Mouse (Mus musculus) kidney, postnatal 25 days (tissue): ENCODE measurements at regions not wholly inside any gene's neighbourhood (a gene's known extent, or its start where the extent isn't known, plus 50 kb on each side); places are given as distances from the start of the nearest gene placed in this dataset.

Experiments
- DNase-seq, 2 experiments: peaks; one replicate each; pipeline ENCODE4 v3.0.0; 2021; ENCODE audit warnings: mixed read lengths in 2 of 2

DNA sequence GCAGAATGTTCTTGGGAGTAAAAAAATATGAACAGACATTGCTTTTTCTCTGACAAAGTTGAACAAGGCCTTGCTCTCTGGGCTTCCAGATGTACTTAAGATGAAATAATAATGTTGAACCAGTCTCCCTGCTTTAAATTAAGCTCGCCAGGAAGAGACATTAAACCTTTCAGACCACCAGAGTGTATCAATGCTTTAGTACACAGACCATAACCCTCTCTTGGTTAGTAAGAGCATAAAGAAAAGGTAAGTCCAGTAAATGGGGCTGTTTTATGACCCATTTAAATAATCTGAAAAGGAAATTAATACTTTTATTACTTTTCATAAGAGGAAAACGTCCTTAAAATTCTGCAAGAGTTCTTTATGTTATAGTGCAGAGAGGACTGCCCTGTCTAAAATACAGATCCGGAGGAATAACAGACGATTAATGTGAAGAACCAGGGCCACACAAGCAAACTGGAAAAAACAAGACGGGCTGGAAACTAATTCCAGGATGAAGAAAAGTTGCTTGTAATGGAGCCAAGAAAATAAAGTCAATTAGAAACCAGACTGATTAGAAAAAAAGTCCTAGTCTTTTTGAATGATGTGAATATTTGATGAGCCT, 74.4 kb downstream of the Mettl11b start:
- no peak for DNase-seq

DNA sequence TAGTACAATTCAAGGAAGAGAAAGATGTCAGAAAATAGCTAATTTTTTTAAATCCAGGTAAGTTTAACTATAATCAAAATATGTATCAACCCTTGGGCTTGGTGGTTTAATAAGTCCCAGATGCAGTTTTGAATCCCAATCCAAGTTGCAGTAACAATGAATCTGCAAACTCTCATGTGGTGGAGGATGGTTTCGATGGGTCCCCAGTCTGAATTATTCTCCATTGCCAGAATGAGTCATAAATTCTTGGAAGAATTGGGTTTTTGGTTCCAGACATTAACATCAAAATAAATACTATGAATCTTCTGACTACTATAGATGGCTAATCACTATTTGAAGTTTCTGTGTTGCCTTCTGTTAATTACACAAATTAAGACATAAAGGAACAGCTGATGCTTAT, 82.9 kb downstream of the Mettl11b start:
- no peak for DNase-seq

DNA sequence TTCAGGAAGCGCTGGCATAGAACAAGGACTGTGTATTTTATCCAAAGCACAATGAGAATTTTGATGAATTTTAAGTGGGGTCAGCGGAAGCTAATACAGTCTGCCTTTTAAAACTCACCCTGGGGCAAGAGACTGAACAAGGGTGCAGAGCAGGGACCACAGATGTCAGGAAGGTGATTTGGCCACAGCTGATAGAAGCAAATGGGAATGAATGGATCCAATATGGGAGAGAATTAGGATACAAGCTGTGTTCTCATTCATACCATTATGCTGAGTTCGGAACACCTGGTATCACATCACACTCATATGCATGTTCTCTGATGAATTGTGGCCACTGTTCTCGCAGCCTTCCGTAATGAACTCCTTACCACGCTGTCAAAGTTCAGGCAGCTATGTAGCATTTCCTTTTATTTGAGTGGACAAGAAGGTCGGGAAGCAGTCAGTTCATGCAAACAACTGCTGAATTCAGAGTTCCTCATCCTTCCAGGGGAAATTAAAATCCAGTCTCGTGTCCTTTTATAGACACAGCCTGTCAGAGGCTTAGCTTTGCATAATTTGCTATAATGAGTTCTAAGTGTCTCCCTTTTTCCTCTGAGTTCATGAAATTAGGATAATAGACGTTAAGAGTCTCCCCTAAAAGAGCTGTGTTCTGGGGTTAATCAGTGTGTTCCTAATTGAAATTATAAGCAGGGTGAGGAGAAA, 84.4 kb downstream of the Mettl11b start:
- DNase-seq, result no peak

DNA sequence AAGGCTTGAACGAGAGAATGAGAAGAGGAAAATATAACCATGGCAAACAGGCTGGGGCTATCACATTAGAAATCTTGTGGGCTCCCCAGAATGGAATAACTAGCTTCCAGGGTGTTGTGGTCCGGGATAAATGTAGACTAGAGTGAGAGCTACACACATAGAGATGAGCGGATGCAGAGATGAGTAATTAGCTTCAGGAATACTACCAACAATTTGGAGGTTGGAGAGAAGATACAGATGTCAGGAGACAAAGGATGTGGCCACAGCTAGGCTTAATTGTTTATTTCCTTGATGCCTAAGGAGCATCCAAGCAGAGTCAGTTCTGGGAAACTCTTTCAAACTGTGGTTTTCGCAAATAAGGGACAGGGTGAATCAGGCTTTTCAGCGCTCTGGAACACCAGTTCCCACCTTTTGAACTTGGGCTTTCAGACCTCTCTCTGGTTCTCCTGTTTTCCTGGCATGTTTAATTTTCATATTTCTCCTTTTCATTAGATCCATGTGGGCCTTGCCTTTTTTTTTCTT, 94.7 kb downstream of the Mettl11b start:
- no peak for DNase-seq

DNA sequence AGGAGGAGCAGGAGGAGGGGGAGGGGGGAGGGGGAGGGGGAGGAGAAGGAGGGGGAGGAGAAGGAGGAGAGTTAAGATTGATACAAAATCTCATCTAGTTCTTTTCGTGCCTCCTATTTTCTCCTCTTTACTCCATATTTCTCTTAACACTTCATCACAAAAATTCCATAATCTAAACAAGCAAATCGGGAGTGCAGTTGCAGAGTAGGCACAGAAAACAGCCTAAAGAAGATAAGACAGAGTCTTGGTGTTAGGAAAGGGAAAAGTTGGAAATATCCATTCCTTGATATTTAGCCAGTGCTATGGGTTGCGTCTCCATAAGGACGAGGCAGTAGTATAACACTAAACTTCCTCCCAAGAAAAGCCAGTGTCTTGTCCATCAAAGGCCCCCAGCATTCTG, 100.1 kb downstream of the Mettl11b start:
- no peak for DNase-seq

DNA sequence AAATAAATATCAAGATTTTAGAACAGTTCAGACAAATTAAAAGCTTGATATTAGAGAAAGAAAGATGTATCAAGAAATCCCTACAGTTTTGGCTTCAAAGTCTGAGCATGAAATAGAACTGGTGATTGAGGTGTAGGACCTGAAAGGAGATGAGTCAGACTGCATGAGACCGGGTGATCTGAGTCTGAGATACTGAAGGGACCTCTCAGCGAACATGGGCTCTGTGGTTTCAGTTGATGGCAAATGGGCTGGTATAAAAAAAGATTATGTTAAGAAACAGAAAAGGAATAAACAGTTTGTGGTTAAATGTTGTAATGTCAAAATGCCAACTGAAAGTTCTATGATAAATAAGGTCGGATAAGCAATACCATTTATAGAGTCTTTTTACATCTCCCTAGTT, 103.7 kb downstream of the Mettl11b start:
- DNase-seq, result no peak

DNA sequence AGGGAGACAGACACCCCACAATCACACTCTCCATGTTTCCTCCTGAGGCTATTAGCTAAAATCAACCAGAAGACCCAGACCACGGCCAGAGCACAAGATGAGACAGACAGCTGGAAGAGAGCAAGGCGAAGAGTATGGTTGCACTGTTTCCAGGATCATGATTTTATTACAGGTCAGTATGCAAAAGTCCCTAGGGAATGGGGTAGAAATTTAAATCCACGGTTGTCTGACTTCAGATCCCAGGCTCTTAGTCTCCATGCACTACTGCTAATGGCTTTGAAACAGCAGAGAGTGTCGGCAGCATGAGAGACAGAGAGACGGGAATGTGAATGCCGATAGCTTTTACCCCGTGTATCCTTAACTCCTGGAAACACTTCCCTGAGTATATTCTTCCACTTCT, 105.2 kb downstream of the Mettl11b start:
- no peak for DNase-seq

DNA sequence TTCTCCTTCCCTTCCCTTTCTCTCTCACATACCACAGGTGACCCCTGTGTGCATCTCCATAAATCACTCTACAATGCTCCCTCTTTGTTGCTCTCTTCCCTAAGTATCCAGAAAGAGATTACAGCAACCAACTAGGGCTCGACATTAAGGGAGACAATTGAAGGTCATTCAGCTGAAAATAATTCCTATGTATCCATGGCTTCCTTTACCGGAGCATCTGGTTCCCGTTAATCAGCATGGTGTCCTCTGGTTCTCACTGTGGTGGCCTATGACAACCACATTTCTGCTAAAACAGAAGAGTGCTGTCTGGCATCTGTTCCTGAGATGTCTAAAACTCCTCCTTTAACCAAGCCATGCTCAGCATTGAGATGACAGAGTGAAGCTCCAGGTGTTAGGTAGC, 106.9 kb downstream of the Mettl11b start:
- no peak for DNase-seq

DNA sequence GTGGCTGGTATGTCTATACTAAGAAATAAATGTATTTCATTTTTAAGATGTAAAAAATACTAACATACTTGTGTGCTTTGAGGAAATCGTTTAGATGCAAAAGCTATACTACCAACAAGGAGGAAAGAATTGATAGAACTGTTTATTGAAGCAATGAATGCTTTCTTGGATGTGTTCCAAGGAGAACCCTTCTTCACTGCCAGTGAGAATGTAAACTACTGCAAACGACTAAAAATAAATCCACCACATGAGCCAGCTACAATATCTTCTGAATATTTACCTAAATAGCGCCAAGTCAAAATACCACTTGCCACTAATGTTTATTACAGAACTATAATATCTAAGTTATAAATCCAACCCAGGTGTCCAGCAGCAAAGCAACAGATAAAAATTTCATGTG, 108.4 kb downstream of the Mettl11b start:
- no peak for DNase-seq

DNA sequence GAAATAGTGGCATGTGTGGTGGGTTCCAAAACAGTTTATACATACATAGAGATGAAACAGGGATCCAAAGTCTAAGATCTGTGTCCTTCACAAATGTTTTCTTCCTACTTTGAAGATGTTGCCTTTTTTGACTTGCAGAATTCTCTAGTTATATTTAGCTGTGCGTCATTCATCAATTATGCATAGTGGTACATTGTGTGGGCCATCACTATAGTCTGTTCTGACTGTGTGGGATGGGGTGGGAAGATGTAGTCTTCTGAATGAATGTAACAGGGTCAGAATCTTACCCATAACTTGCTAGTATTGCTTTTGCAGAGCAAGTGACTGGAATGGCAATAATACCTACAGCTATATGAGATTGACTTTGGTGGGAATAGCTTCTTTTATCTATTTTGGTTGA, 116.6 kb downstream of the Mettl11b start:
- DNase-seq, result no peak

DNA sequence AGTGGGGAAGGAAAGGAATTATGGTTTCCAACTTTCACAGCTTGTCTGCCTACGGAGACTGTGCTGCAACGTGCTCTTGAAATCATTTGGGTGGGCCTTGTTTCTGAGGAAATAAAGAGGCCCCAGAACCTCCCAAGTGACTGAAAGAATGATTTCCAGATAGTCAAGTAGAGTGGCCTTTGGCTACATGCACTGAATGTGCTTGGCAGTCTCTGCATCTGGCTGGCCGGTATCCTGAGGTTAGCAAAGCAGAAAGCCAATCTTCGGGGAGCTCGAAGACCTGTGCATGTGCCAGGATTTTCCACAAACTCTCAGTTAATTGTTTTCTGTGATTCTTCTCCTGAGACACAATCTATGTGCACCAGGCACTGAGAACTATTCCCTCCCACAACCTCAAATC, 117.3 kb downstream of the Mettl11b start:
- DNase-seq, result no peak

DNA sequence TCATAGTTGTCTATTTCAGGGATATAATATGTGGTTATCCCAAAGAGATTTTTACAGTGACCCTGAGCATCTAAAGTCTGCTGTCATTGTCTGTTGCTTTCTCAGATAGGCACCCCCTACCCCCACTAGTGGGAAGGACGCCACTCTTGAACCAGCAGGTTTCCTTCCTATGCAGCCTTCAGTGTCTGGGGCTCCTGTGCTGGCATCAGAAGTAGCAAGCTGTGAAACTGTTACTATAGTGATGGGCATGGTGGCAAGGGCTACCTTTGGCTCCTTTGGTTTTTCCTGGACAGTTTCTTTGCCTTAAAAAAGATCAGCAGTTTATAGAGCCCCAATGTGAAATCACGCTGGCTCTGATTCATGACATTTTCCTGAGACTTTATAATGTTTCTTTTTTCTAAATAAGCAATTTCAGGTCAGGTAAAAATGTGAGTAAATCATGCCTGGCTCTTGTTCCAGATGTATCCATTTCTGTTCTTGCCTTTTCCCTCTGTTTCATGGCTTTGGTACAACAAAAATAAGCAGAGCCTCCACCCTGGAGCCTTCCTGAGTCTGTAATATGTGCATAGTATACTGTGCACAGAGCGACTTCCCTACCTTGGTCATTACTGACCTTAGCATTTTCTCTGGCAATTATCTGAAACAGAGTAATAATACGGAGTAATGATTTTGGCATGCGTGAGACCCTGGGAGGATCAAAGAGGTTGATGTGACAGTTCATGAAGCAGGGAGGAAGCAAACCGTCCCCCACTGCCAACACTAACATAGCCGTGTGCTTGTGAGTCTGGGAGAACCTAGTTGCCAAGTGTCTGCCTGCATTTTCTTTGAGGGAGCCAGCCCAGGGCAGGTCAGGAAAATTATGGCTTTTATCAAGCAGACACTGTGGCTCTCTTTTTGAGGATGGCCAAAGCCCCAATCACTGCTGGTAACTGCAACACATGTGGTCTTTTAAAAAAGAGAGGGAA, 124.8 kb downstream of the Mettl11b start:
- no peak for DNase-seq

DNA sequence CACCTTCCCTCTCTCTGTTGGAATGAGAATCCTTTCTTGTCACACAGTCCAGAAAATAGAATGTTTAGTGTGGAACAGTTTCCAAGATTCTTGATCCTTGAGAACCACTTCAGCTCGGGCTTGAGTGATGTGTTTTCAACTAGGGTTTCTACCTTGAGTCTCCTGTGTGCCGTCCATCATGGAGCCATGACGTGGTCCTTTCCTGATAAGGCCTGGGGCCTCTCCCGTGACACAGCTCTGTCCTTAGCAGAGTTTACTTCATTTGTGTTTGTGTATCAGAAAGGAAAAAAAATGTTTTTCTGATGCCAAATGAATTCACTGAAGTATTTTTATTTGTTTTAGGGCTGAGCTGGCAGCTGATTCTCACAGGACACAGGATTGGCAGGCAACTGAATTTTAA, 148.6 kb downstream of the Mettl11b start:
- no peak for DNase-seq

DNA sequence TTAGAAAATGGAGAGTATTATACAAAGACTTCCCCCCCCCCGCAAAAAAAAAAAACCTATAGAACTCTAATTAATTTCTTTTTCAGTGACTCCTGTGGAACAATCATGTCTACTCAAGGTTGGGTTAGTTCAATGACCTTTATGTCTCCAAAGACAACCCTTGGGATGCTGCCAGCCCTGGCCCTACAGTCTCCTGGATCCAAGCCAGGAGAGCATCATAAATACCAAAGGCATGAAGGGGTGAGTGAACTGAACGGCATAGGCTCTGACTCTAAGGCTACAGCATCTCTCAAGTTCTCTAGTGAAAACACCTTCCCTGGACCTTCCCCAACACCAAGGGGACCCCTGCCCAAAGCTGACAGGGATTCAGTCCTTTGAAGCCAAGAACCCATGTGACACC, 149.4 kb downstream of the Mettl11b start:
- DNase-seq, result peak in 1 of 2 experiments; percentile 20

DNA sequence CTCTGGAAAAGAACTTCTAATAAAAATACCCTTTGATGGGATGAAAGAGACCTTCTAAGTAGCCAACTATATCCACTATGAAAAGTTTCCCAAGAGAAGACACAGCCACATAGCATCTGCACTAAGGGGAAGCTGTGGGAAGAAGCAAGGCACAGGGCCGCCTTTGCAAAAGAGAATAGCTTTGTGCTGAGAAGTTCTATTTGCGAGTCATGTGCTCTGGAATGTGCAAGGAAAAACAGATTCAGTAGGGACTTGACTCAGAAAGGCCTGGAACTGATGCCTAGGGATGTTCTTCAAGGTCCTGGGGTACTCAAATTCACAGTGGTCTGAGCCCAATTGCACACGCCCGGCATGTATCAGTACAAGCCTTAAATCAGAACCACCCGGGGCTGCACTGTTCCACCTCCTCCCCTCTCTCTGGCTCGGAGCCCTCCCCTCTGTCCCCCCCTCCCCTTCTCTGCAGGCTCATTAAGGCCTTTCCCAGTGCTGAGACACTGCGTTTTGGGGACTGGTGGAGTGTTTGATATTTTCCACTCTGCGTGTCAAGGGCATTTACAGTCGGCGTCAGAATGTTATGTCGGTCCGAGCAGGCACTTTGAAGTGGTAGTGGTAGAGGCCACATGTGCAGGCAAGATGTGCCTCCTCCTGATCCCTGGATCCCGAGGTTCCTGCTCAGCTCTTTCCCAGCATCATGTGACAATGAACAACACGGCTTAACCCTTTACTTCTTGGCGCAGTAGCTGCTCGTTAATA, 150.4 kb downstream of the Mettl11b start:
- no peak for DNase-seq

DNA sequence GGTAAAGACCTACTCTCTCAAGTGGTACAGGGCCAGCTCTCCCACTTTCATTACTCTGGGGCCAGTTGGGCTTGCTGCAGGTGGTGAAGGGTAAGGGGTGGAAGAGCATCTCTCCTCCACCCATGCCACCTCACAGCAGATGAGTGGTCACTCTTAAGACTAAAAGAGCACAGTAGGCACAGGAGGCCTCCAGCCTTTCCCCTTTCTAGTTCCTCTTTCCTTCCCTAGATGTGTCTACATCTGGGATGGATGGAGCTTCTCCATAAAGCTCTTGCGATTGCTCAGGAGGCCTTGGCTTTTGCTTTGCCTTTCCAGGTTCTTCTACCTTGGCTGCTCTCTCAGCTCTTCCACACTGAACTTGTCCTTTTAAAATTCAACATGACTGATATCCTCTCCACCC, 151.5 kb downstream of the Mettl11b start:
- DNase-seq, result no peak

DNA sequence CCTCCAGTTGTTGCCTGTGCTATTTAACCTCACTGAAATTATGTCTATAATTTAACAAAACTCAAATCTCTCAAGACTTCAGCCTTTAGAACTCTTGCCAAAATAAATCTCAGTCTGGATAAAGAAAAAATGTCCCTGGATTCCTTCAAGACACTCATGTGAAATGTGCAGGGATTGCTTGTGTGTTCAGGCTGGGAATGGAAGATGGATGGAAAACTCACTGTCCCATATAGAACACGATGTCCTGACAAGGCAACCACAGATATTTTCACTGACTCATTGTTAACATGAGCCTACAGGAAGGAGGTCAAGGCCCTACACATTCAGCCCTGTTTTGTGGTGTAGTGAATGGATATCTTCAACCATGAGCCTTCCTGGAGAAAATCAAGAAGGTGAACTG, 160.3 kb upstream of the Gorab start:
- no peak for DNase-seq

DNA sequence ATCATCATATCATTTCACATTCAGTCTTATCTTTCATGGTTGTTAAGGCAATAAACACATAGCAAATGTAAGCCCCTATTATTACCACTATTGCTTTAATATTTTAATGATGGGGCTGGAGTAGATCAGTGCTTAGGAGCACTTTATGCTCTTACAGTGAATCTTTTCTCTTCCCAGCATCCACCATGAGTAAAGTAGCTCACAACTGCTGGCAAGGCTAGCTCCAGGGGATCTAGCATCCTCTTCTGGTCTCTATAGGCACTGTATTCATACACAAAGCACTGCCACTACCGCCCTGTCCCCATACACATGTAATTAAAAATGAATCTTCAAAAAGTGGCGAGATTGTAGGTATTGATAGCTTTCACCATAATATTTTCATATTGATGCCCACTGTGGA, 159.6 kb upstream of the Gorab start:
- DNase-seq, result no peak

DNA sequence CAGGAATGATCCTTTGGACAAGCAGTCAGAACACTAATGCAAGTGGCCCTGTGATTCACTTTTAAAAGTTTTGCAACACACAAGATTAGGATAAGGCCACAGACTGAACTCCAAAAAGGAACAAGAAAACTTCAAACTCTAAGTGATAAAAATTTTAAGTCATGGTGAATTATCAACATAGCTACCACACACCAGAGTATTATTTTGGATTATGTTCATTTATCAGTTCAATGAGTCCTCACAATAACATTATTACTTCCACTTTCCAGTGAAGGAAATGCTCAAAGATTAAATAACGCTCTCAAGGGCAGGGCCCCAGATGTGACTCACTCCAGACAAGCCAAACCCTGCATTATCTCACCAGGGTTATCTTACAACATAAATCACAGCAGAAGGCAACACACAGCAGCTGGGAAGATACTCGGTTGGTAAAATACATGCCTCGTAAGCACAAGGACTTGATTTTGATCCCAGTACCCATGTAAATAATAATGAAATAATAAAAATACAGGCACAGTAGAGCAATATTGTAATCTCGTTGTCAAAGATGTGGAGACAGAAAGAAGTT, 158.8 kb upstream of the Gorab start:
- no peak for DNase-seq

DNA sequence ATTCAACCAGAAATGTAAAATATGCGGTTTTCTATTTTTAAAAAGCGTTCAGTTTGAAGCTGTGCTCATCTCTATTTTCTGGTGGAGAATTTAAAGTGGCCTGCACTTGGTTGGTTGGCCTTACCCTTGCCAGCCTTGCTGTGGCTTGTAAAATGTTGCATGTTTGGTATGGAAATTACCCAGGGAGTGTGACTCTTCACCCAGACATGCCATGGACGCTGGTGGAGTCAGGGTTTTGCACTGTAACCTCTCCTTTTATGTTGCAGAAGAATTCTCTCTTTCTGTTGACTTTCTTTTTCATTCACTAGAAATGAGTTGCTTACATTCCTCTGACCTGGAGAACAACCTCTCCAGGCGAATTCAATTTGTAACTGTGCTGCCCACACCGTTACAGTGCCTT, 157.5 kb upstream of the Gorab start:
- DNase-seq, result no peak

DNA sequence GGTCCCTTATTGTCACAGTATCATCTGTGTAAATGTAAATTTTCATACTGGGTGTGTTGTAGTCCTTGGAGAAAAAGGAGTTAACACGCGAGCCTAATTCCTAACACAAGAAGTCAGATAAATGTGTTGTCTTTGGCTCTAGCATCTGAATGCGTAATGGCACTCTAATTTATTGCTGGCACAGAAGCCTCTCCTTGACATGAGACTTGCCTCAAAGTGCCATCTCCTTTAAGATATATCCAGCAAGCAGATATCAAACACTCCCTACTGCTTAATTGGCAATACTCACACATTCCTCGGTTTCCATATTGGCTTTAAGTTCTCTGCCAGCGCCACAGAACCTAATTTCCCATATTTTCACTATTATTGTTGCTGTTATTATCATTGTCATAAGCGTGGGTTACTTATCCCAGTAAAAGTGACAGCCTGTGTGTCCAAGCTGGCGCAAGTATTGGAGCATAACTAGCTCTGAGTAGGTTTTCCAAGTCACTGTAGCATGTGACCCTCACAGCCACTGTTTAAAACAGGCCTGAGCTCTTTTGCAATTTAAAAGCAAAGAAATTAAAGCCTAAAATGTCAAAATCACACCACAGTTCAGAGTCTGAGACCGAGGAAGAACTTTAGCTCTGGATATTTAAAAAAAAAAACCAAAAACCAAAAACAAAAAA, 156.9 kb upstream of the Gorab start:
- DNase-seq, result no peak

DNA sequence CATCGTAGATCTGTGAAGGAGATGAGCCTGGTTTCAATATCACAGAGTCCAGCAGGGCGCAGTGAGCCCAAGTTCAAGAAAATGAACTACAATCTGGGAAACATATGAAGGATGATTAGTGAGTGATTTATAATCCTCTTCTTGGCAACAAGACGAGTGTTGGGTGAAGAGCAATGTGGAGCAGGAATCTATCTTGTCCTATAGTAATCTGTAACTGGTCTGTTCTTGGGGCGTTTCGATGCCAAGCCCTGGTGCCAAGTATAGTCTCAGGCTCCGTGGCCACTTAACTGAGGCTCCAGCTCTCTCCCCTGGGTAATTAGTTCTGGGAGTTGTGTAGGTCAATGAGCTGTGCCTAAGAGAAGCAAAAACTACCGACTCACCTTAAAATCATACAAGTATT, 154.4 kb upstream of the Gorab start:
- DNase-seq, result no peak
